Mouse (Mus musculus) hematopoietic stem cell, adult 5-6 weeks (primary cell): ENCODE data around the gene Kat6b. TPM values are rescaled to one million over a fixed set of nuclear protein-coding genes. Genes with fewer than 3 reads are reported as not detected.
"Not testable (repeated sequence)": the region's sequence is repeated elsewhere in the genome, so short reads cannot be mapped to it uniquely, and the experiment has no call there.

Source experiments
- ATAC-seq, 2 experiments: fragments of 125-278 bp in 1 of 2; replicated peaks in 1 of 2; 2 replicates each; pipeline ENCODE4 v1.8.0; 2016 to 2017; ENCODE audit warnings: inconsistent platforms in 2 of 2, mild to moderate bottlenecking in 2 of 2, moderate number of reproducible peaks in 2 of 2, low read depth in 1 of 2, moderate TSS enrichment in 1 of 2; ENCODE audit not compliant: low FRiP score in 2 of 2, poor library complexity in 2 of 2, severe bottlenecking in 2 of 2, insufficient read depth in 1 of 2, low TSS enrichment in 1 of 2
- total RNA-seq: library from RNA; stranded (forward); fragments of 172-1452, 232-1000 nt; gene quantifications from 2 replicates; pipeline ENCODE4 v1.2.3, GENCODE M21; 2017

Gene Kat6b
- total RNA-seq, 1 experiment from 2014 or later = 22.0 TPM

DNA sequence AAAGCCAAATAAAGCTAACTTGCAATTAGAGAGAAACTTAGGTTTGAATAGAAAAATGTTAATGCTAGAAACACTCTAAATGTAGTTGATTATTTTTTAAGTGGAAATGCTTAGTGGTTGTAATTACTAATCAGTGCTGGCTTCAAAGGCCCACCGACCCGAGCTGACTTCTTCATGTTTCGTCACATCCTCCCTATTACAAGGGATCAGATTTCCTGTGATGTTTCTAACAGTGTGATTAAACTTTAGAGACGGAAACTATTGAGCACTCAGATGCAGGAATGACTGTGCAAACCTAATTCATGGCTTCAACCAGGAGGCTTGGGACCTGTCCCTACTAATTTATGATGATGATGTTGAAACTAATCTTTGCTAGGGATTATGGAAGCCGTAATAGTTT is 25.8 kb downstream of the Kat6b start:
- no peak for ATAC-seq

DNA sequence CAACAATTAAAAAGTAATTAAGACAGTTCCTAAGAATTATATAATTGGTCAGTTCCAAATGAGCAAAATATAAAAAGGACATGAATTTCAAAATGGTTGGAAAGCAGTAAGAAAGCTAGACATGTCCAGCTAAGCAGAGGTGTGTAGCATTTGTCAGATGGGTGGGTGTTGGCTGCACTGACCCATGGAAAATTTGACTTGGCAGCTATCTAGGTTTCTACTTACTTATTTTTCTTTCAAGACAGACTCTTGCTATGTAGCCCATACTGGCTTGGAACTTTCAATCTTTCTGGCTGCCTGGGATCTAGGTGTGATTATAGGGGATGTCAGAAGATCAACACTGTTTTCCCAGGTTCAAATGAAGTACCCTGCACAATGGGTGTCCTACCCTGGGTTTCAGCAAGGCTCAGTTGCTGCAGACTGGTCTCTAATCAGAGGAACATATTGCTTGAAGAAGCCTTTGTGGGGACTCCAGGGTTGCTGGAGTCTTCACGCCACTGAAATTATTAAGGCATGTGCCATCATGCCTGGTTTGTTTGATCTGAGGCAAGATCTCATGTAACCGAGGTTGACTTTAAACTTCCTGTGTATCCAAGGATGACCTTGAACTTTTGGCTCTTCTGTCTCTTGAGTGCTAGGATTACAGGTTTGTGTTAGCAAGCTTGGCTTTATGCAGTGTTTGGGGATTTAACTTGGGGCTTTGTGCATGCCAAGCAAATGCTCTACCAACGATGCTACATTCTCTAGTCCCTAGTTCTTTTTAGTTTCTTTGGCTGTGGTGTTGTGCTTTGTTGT is 28.1 kb downstream of the Kat6b start:
- no peak for ATAC-seq

- no peak for ATAC-seq
Observed at GRCm38 (mm10) chr14:21511438-21511837, 30.2 kb downstream of the Kat6b start.

GRCm38 (mm10) chr14:21515505-21515904 is 34.3 kb downstream of the Kat6b start:
- ATAC-seq = no peak

DNA sequence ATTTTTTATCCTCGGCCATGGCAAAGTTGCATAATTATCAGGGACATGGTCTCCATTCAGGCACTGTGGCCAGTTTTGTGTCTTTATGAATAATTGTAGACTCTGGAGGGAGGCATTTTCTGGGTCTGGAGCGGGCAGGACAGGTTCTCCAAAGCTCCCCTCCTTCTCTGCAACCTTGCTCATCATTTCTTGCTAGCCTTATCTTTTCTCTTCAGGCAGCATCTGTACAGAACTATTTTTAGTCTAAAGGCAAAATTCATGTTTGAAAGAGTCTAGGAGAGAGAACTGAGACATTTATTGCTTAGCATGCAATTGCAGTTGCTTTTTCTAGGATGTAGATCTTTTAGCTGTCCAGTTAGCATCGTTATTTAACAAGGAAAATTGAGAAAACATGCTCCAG is 38.1 kb downstream of the Kat6b start:
- ATAC-seq = no peak

DNA sequence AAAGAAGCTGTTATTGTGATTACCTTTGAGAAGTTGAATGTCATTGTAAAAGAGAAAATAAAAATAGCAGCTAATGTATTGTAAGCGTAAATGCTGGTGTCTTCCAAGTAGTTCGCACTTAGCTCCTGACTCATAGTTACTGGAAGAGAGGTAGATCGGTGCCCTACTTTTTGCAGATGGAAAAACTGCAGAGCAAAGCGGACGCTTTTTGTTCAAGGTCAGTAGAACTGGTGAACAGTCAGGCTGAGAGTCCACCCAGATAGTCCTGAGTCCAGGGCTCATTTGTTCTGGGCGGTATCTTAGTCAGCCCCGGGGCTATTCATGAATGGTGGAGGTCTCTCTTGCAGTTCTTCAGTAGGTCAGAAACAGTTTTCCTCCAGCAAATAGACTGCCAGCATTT is 39.3 kb downstream of the Kat6b start:
- no peak for ATAC-seq

DNA sequence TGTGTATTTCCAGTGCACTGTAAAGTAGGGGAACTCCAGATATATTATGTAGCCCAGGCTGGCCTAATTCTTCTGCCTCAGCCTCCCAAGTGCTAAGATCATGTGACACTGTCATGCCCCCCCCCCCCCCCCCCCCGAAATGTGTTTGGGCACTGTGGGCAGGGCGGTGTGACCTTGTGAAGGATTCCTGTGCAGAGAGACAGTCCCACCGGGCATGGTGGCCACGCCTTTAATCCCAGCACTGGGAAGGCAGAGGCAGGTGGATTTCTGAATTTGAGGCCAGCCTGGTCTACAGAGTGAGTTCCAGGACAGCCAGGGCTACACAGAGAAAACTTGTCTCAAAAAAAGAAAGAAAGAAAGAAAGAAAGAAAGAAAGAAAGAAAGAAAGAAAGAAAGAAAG is 40.3 kb downstream of the Kat6b start:
- not testable (repeated sequence) for ATAC-seq

DNA sequence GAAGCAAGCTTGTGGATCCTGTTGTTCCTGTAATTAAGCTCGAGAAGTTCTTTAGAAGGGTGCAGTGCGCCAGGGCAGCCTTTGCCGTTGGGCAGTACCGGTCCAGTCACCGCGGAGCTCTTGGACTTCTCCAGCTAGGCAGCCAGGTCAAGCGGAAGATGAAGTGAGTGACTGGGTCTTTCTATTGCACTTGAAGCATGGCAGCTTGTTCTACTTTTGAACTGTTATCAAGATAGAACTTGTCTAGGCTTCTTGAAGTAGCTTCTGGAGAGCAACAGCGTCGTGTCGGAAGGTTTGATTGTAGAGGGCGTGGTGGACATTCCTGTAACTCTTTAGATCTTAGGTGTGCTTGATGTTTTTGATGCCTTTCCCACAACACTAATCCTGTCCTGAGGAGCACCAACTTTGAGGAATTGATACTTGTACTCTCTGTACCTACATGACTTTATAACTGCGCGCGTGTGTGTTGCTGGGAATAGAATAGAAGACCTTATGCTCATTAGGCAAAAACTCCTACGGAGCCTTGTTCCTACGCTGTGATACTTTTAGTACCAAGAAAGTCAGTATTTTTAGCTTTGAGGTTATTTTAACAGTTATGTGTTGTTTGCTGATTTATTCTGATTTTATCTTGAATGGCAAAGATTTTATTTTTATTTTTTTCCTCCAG is 41.2 kb downstream of the Kat6b start:
- ATAC-seq = no peak

GRCm38 (mm10) chr14:21523234-21523633 is 42.0 kb downstream of the Kat6b start:
- ATAC-seq = peak in 1 of 2 experiments; percentile 51; a peak in 1 of 4 replicates

DNA sequence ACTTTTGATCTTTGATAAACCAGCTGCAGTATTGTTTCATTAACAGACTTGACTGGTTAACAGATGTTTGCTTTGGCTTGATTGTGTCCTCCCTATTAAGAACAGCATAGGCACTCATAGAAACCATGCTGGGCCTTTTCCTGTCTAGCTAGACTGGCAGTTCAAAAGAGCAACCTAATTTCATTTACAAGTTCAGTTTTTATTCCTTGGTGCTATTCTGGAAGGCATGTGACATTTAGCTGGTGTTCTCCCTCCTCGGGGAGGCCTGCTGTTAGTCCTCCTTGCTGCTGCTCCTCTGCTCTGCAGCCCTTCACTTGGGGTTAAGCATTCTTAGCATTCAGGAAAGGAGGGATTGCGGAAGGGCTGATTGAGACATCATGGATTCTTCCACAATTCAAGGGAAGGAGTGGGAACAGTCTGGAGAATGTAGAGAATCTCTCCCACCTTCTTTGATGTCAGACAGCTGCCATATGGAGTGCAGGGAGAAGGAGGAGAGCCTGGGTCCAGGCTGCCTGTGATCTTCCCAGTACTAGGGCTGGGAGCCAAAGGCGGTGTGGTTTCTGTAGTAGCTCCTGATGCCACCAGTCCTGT is 42.7 kb downstream of the Kat6b start:
- ATAC-seq = 0 out of 4 replicates have a peak, but pooled peaks of 1 of the 2 experiments have one; percentile 4

- 0 out of 4 replicates have a peak, but pooled peaks of 1 of the 2 experiments have one; percentile 7 for ATAC-seq
Observed at GRCm38 (mm10) chr14:21525674-21526073, 44.4 kb downstream of the Kat6b start.

- ATAC-seq = no peak
Observed at GRCm38 (mm10) chr14:21533566-21533965, 52.3 kb downstream of the Kat6b start.

- ATAC-seq = no peak
Observed at GRCm38 (mm10) chr14:21534066-21534465, 52.8 kb downstream of the Kat6b start.

DNA sequence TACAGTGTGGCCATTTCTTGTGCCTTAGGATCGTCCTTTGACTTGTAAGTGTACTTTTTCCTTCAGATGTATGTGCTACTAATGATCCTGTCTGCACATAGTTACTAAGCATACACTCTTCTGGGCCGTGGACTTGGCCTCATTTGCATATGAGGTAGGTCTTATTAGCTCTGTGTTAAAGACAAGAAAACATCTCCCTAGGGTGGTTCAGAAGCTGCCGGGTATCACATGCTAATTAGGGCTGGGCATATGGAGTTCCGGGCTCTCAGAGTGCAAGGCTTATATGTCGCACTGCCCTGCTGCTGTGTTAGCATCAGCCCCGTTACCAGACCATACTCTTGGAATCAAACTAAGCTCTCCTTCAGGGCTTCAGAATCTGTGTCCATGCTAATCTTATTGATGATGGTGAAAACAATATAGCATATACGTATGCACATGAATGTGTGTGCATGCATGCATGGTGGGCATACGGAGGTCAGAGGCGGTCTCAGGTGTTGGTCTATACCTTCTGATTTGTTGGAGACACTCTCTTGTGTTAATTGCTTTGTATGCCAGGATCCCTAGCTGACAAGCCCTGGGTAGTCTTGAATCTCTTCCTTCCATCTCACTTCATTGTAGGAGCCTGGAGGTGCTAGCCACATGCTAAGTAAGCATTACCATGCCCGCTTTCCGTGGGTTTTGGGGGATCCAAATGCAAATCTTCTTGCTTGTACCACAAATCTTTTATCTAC is 53.5 kb downstream of the Kat6b start:
- no peak for ATAC-seq

DNA sequence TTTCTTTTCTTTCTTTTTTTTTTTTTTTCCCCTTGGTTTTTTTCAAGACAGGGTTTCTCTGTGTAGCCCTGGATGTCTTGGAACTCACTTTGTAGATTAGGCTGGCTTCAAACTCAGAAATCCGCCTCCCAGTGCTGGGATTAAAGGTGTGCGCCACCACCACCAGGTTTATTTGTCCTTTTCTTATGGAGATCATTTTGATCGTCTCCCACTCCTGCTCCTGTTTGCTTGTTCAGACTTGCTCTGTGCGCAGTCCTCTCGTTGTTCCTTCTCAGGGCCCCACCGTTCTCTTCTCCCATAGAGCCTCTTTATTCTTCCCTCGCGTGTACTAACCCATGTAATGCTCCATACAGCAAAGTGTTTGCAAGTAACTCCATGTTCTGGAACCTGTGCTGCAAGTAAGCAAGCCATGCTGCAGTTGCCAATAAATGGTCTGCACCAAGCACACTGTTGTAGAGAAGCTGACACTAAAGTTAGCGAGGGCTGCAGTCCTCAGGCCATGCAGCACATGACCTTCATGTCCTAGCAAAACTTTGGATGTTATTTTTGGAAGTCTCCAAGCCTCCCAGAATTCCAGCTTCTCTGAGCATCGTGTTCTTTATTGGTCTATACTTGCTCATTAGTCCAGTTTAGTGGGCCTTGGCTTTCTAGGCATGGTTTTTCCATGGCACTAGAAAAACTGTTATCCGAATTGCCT is 55.4 kb downstream of the Kat6b start:
- ATAC-seq = no peak

DNA sequence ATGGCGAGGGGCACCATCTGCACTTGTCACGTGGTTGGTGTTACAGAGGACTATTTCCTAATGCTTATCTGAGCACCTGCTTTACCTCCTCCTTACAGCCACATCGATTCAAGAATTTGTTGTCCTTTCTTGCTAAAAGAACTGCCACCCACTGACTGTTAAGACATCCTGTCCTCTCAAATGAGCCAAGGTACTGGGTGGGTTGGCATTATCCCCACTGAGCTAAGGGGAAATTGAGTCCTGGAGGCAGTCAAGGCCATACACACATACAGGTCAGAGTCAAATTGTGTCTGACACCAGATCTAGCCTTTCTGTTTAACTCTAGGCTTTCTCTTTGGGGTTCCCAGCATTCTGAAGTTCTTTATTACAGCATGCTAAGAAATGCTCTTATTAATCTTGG is 56.6 kb downstream of the Kat6b start:
- no peak for ATAC-seq

- ATAC-seq = no peak
Observed at GRCm38 (mm10) chr14:21539731-21540130, 58.5 kb downstream of the Kat6b start.
